Mouse (Mus musculus): ENCODE measurements around the gene Caprin2. TPM values are rescaled to one million over a fixed set of nuclear protein-coding genes. Genes with fewer than 3 reads are reported as not detected.

Gene Caprin2
- total and polyA plus RNA-seq, 3 experiments: 5.9 to 6.4 TPM; not detected in 1

DNA sequence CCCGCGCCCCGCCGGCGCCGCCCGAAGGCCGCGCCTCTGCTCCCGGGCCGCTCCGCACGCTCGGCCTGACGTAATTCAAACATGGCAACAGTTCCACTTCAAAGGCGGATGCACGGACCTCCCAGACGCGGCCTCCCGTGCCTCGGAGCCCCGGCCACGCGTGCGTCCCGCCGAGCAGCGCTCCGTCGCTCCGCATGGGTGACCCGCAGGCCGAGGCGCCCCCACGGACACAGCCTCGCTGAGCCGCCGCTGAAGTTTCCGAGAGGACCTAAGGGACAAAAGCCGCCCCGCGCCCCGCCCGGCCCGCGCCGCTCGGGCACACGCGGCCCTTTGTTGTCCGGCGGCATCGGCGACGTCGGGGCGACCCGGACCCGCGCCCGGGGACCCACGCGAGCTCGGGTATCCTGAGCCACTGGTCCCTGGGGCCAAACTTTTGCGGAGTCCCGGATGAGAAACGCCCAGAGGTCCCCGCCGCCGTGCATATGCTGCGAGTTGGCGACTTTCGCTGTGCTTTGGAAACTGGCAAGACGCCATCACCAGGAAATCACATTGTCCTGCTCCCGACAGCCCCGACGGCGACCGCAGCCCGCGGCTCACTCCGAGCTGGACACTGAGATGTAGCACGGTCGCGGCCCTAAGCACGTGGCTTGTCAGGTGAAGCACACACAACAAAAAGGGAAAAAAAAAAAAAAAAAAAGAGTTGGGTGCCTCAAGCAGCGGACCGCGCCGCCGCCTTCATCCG lies 48.9 kb upstream of the Caprin2 start (continued):
- TF ChIP-seq MEF2A (IDR thresholded peaks at IDR 0.05; ENCODE audit: extremely low read depth, insufficient replicate concordance, low read depth, low read length, poor library complexity, severe bottlenecking): no peak
- peak; percentile 73 for TF ChIP-seq ZNF384 (IDR thresholded peaks at IDR 0.05; ENCODE audit: low read depth, low read length)
- TF ChIP-seq HCFC1 (IDR thresholded peaks at IDR 0.05; ENCODE audit: low read depth, low read length): no peak; the same call in 1 of the 2 replicates
- no peak for TF ChIP-seq MAFK (IDR thresholded peaks at IDR 0.05; ENCODE audit: borderline replicate concordance, low read depth, low read length)

DNA sequence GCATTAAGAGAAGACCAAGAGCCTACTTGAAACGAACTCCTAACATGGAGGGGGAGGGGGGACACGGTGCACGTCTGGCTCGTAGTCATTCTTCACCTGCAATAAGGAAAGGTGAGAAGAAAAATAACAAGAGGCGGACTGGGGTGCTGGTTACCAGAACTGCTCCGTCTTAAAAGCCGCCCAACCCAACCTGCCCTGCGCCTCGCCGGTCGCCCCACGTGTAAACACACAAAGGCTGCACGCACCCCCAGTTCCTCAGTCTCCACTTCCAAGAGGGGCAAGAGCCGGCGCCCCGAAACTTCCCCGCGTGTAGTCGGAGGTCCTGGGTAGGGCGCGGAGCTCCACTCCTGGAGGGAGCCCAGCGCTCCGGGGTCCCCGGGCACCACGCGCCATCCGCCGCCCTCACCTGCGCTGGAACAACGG lies 48.3 kb upstream of the Caprin2 start:
- H3K27me3 ChIP-seq (ENCODE audit: control insufficient read depth in 1 of 2, insufficient read depth in 2 of 2, low read length in 2 of 2): no peaks in the 10 kb centered on the region
- H3K27ac ChIP-seq (ENCODE audit: control insufficient read depth, low read depth, low read length): peak overlapping the region; percentile 44
- H3K9me3 ChIP-seq (replicated peaks; ENCODE audit: insufficient read depth, low read length): no peaks in the 10 kb centered on the region
- H3K9ac ChIP-seq (ENCODE audit: control insufficient read depth, low read depth, low read length, poor library complexity, severe bottlenecking): peak overlapping the region; percentile 84
- H3K36me3 ChIP-seq (ENCODE audit: control insufficient read depth in 1 of 2, insufficient read depth in 2 of 2, low read length in 2 of 2): peaks cover 3 to 28% of the 10 kb centered on the region in 2 experiments; a peak in 3 of 4 replicates
- TF ChIP-seq TBP (IDR thresholded peaks at IDR 0.05; ENCODE audit: low read depth, low read length) (0 out of 2 replicates have a peak, but pooled peaks have one; percentile 10), NRF1 (IDR thresholded peaks at IDR 0.05; ENCODE audit: insufficient read depth, low read depth, low read length, poor library complexity, severe bottlenecking) (no peak), MXI1 (IDR thresholded peaks at IDR 0.05; ENCODE audit: low read depth, low read length) (peak; percentile 75)
- peaks cover 2 to 16% of the 10 kb centered on the region in 2 experiments; a peak in 2 of 4 replicates for H3K4me1 ChIP-seq (ENCODE audit: control insufficient read depth in 1 of 2, insufficient read depth in 2 of 2, low read length in 2 of 2)
- H3K79me2 ChIP-seq (ENCODE audit: control insufficient read depth, insufficient read depth, low read length, poor library complexity): peaks cover 52% of the 10 kb centered on the region
- peak; percentile 61 for DNase-seq (ENCODE audit: low read depth, low spot score)
- H3K4me3 ChIP-seq (ENCODE audit: control insufficient read depth in 1 of 2, insufficient read depth in 1 of 2, low read depth in 2 of 2, low read length in 2 of 2): peak overlapping the region; percentile 80 to 88

DNA sequence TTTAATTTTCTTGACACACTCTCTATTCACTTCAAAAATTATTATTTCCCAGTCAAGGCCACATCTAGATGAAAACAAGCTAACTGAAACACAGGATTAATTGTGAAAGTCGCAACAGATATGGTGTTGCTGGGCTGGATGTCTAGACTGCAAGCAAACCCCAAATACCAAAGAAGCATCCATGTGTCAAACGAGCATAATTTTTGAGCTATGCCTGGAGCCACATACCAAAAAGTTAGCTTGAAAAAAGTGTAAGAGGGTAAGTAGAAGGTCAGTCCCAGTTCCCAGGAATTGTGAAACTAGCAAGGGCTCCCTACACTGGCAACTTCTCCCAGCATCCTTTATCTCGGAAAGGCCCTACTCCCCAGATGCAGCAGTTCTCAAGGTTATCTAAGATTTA lies 47.7 kb upstream of the Caprin2 start:
- DNase-seq (ENCODE audit: low read depth, low spot score): peak; percentile 32
- H3K4me3 ChIP-seq (ENCODE audit: control insufficient read depth in 1 of 2, insufficient read depth in 1 of 2, low read depth in 2 of 2, low read length in 2 of 2): peak overlapping the region; percentile 80 to 88
- no peaks in the 10 kb centered on the region for H3K9me3 ChIP-seq (replicated peaks; ENCODE audit: insufficient read depth, low read length)
- H3K27me3 ChIP-seq (ENCODE audit: control insufficient read depth in 1 of 2, insufficient read depth in 2 of 2, low read length in 2 of 2): no peaks in the 10 kb centered on the region
- H3K36me3 ChIP-seq (ENCODE audit: control insufficient read depth in 1 of 2, insufficient read depth in 2 of 2, low read length in 2 of 2): peaks cover 3 to 31% of the 10 kb centered on the region in 2 experiments; a peak in 3 of 4 replicates
- H3K4me1 ChIP-seq (ENCODE audit: control insufficient read depth in 1 of 2, insufficient read depth in 2 of 2, low read length in 2 of 2): peaks cover 2 to 16% of the 10 kb centered on the region in 2 experiments; a peak in 2 of 4 replicates
- no peak overlapping the region for H3K27ac ChIP-seq (ENCODE audit: control insufficient read depth, low read depth, low read length)
- no peak for TF ChIP-seq CHD2 (IDR thresholded peaks at IDR 0.05; ENCODE audit: low read length)
- no peak for TF ChIP-seq POLR2AphosphoS5 (IDR thresholded peaks at IDR 0.05; ENCODE audit: borderline replicate concordance, low read depth, low read length)
- TF ChIP-seq UBTF (IDR thresholded peaks at IDR 0.05; ENCODE audit: borderline replicate concordance, insufficient read depth, low read depth, low read length): no peak
- TF ChIP-seq TCF12 (IDR thresholded peaks at IDR 0.05; ENCODE audit: low read depth, low read length): peak; percentile 13; the same call in 1 of the 2 replicates
- no peak for TF ChIP-seq ZC3H11A (IDR thresholded peaks at IDR 0.05; ENCODE audit: low read depth, low read length)
- no peak for TF ChIP-seq SMC3 (IDR thresholded peaks at IDR 0.05; ENCODE audit: low read depth, low read length)
- TF ChIP-seq JUND (IDR thresholded peaks at IDR 0.05; ENCODE audit: low read depth, low read length): no peak
- no peak for TF ChIP-seq GABPA (IDR thresholded peaks at IDR 0.05; ENCODE audit: low read depth, low read length)
- 0 out of 2 replicates have a peak, but pooled peaks have one; percentile 59 for TF ChIP-seq GATA1 (IDR thresholded peaks at IDR 0.05; ENCODE audit: low read depth, low read length)
- TF ChIP-seq ZKSCAN1 (IDR thresholded peaks at IDR 0.05; ENCODE audit: low read depth, low read length): no peak
- no peak for TF ChIP-seq MYB (IDR thresholded peaks at IDR 0.05; ENCODE audit: low read depth, low read length)
- TF ChIP-seq CTCF (IDR thresholded peaks at IDR 0.05 in 2 of 3, conservative IDR thresholded peaks at IDR 0.05 in 1 of 3; ENCODE audit: control insufficient read depth in 1 of 3, insufficient read depth in 1 of 3, low read depth in 2 of 3, low read length in 3 of 3, poor library complexity in 1 of 3, severe bottlenecking in 1 of 3): no peak
- TF ChIP-seq ZMIZ1 (IDR thresholded peaks at IDR 0.05; ENCODE audit: low read depth, low read length): no peak
- TF ChIP-seq E2F4 (IDR thresholded peaks at IDR 0.05; ENCODE audit: borderline replicate concordance, low read depth, low read length): no peak
- no peak for TF ChIP-seq MYC (IDR thresholded peaks at IDR 0.05; ENCODE audit: low read depth, low read length)
- no peak for TF ChIP-seq EP300 (IDR thresholded peaks at IDR 0.05; ENCODE audit: low read depth in 1 of 2, low read length in 2 of 2)
- H3K79me2 ChIP-seq (ENCODE audit: control insufficient read depth, insufficient read depth, low read length, poor library complexity): peaks cover 59% of the 10 kb centered on the region
- H3K9ac ChIP-seq (ENCODE audit: control insufficient read depth, low read depth, low read length, poor library complexity, severe bottlenecking): peak overlapping the region; percentile 84
